Mouse (Mus musculus) megakaryocyte, adult 5-6 weeks (primary cell): Measurements from ENCODE around the gene Hacd4. TPM values are rescaled to one million over a fixed set of nuclear protein-coding genes. Genes with fewer than 3 reads are reported as not detected.

ENCODE experiments used
- ATAC-seq: 2 replicates; pipeline ENCODE4 v1.8.0; 2016; ENCODE audit warnings: mild to moderate bottlenecking, inconsistent platforms; ENCODE audit not compliant: poor library complexity, severe bottlenecking
- total RNA-seq, 2 experiments: library from RNA; stranded (forward) in 1 of 2; stranded (reverse) in 1 of 2; fragments of 153-499, 151-499 nt in 1 of 2; fragments of 221-1000, 200-1000 nt in 1 of 2; gene quantifications; 2 replicates each; pipeline versions ENCODE4 v1.2.3 to v1.2.4; 2015 to 2017

The Hacd4 gene
- total RNA-seq (2015), result 112 and 118 TPM in 2 replicates
- total RNA-seq (2017), result 70.7 and 72.7 TPM in 2 replicates

- peak; percentile 56 for ATAC-seq
Observed at GRCm38 (mm10) chr4:88438326-88438989, at the start of gene Hacd4. Hacd4 (minus strand) TSS chr4:88438928.

- no peak for ATAC-seq
Observed at GRCm38 (mm10) chr4:88488107-88488506, 49.4 kb upstream of the Hacd4 start.

GRCm38 (mm10) chr4:88480130-88480529 lies 41.4 kb upstream of the Hacd4 start:
- ATAC-seq, result peak; percentile 43

- no peak for ATAC-seq
Observed at GRCm38 (mm10) chr4:88478809-88479186, 40.1 kb upstream of the Hacd4 start.

GRCm38 (mm10) chr4:88478177-88478808 lies 39.6 kb upstream of the Hacd4 start:
- ATAC-seq, result no peak

- ATAC-seq, result no peak
Observed at GRCm38 (mm10) chr4:88476511-88477210, 37.9 kb upstream of the Hacd4 start.

- ATAC-seq, result no peak
Observed at GRCm38 (mm10) chr4:88476084-88476483, 37.4 kb upstream of the Hacd4 start.

- ATAC-seq, result peak; percentile 64
Observed at GRCm38 (mm10) chr4:88471528-88471927, 32.8 kb upstream of the Hacd4 start.

- ATAC-seq, result peak; percentile 71
Observed at GRCm38 (mm10) chr4:88464574-88464973, 25.8 kb upstream of the Hacd4 start.

GRCm38 (mm10) chr4:88462981-88463646 lies 24.4 kb upstream of the Hacd4 start:
- ATAC-seq, result no peak

- ATAC-seq, result no peak
Observed at GRCm38 (mm10) chr4:88462501-88462900, 23.8 kb upstream of the Hacd4 start.

- no peak for ATAC-seq
Observed at GRCm38 (mm10) chr4:88461315-88461714, 22.6 kb upstream of the Hacd4 start.

- ATAC-seq, result peak; percentile 84
Observed at GRCm38 (mm10) chr4:88458673-88459072, 19.9 kb upstream of the Hacd4 start.

- ATAC-seq, result peak; percentile 51; the same call in 1 of the 2 replicates
Observed at GRCm38 (mm10) chr4:88458093-88458492, 19.4 kb upstream of the Hacd4 start.

GRCm38 (mm10) chr4:88450087-88450765 lies 11.5 kb upstream of the Hacd4 start:
- peak; percentile 100 for ATAC-seq

GRCm38 (mm10) chr4:88448976-88449375 lies 10.2 kb upstream of the Hacd4 start:
- ATAC-seq, result no peak

GRCm38 (mm10) chr4:88440814-88441213 lies 2.1 kb upstream of the Hacd4 start:
- no peak for ATAC-seq

- peak; percentile 86 for ATAC-seq
Observed at GRCm38 (mm10) chr4:88439669-88440123, 968 bp upstream of the Hacd4 start.

- peak; percentile 11; the same call in 1 of the 2 replicates for ATAC-seq
Observed at GRCm38 (mm10) chr4:88438990-88439329, 232 bp upstream of the Hacd4 start.

- peak; percentile 19; the same call in 1 of the 2 replicates for ATAC-seq
Observed at GRCm38 (mm10) chr4:88437917-88438316, 811 bp downstream of the Hacd4 start.

GRCm38 (mm10) chr4:88437166-88437565 lies 1.6 kb downstream of the Hacd4 start:
- ATAC-seq, result no peak
